Mouse (Mus musculus) MEL (cell line): ENCODE measurements around the gene Bex4. TPM values are rescaled to one million over a fixed set of nuclear protein-coding genes. Genes with fewer than 3 reads are reported as not detected.

Source experiments
- DNase-seq: peaks from one replicate; pipeline ENCODE4 v3.0.0; 2011; ENCODE audit warnings: low read depth, low spot score
- H3K27ac ChIP-seq: 2 replicates; pipeline ENCODE4 v1.5.1; 2012; ENCODE audit warnings: low read depth, mild to moderate bottlenecking, control low read depth, low read length, moderate library complexity; ENCODE audit not compliant: control insufficient read depth
- H3K27me3 ChIP-seq, 2 experiments: fragments of 150-350 bp in 1 of 2; sonication (generic) in 1 of 2; 2 replicates each; pipeline ENCODE4 v1.6.1; 2012; ENCODE audit warnings: low read length in 2 of 2, mild to moderate bottlenecking in 2 of 2, improper control_type of control experiment in 1 of 2, moderate library complexity in 1 of 2; ENCODE audit not compliant: insufficient read depth in 2 of 2, control insufficient read depth in 1 of 2
- H3K36me3 ChIP-seq, 2 experiments: 2 replicates each; pipeline ENCODE4 v1.6.1; 2012 to 2014; ENCODE audit warnings: low read length in 2 of 2, improper control_type of control experiment in 1 of 2, inconsistent platforms in 1 of 2, mild to moderate bottlenecking in 1 of 2; ENCODE audit not compliant: insufficient read depth in 2 of 2, control insufficient read depth in 1 of 2
- H3K4me1 ChIP-seq, 2 experiments: fragments of 150-350 bp in 1 of 2; sonication (generic) in 1 of 2; 2 replicates each; pipeline ENCODE4 v1.6.1; 2012; ENCODE audit warnings: low read length in 2 of 2, improper control_type of control experiment in 1 of 2, mild to moderate bottlenecking in 1 of 2; ENCODE audit not compliant: insufficient read depth in 2 of 2, control insufficient read depth in 1 of 2
- H3K4me3 ChIP-seq, 2 experiments: fragments of 150-350 bp in 1 of 2; sonication (generic) in 1 of 2; 2 replicates each; pipeline ENCODE4 v1.5.1; 2012; ENCODE audit warnings: low read depth in 2 of 2, low read length in 2 of 2, mild to moderate bottlenecking in 2 of 2, moderate library complexity in 2 of 2, control low read depth in 1 of 2, improper control_type of control experiment in 1 of 2; ENCODE audit not compliant: control insufficient read depth in 1 of 2, insufficient read depth in 1 of 2
- H3K79me2 ChIP-seq: 2 replicates; pipeline ENCODE4 v1.6.1; 2012; ENCODE audit warnings: mild to moderate bottlenecking, low read length, moderate library complexity; ENCODE audit not compliant: control insufficient read depth, poor library complexity, insufficient read depth
- H3K9ac ChIP-seq: 2 replicates; pipeline ENCODE4 v1.6.1; 2012; ENCODE audit warnings: low read depth, mild to moderate bottlenecking, control low read depth, low read length, moderate library complexity; ENCODE audit not compliant: control insufficient read depth, poor library complexity, severe bottlenecking
- H3K9me3 ChIP-seq: fragments of 150-350 bp; sonication (generic); replicated peaks from 2 replicates; pipeline ENCODE4 v1.6.1; 2012; ENCODE audit warnings: mild to moderate bottlenecking, low read length, improper control_type of control experiment, moderate library complexity; ENCODE audit not compliant: insufficient read depth
- CHD1 ChIP-seq: IDR thresholded peaks from 2 replicates; pipeline ENCODE4 v1.6.1; 2012; ENCODE audit warnings: low read depth, mild to moderate bottlenecking, inconsistent platforms, low read length, improper control_type of control experiment
- CHD2 ChIP-seq: IDR thresholded peaks from 2 replicates; pipeline ENCODE4 v1.6.1; 2011; ENCODE audit warnings: low read length, improper control_type of control experiment
- CTCF ChIP-seq, 3 experiments: IDR thresholded peaks in 2 of 3; conservative IDR thresholded peaks in 1 of 3; 2 replicates each; pipeline ENCODE4 v1.5.1; 2011 to 2012; ENCODE audit warnings: low read length in 3 of 3, low read depth in 2 of 3, mild to moderate bottlenecking in 2 of 3, improper control_type of control experiment in 1 of 3, inconsistent platforms in 1 of 3, mixed read lengths in 1 of 3, moderate library complexity in 1 of 3; ENCODE audit not compliant: control insufficient read depth in 1 of 3, insufficient read depth in 1 of 3, poor library complexity in 1 of 3, severe bottlenecking in 1 of 3
- EP300 ChIP-seq, 2 experiments: IDR thresholded peaks; 2 replicates each; pipeline ENCODE4 v1.6.1; 2011; ENCODE audit warnings: improper control_type of control experiment in 2 of 2, low read length in 2 of 2, low read depth in 1 of 2, mild to moderate bottlenecking in 1 of 2
- ETS1 ChIP-seq: IDR thresholded peaks from 2 replicates; pipeline ENCODE4 v1.6.1; 2012; ENCODE audit warnings: low read depth, mild to moderate bottlenecking, inconsistent platforms, low read length, improper control_type of control experiment, moderate library complexity
- GABPA ChIP-seq: IDR thresholded peaks from 2 replicates; pipeline ENCODE4 v1.6.1; 2012; ENCODE audit warnings: low read depth, mild to moderate bottlenecking, inconsistent platforms, low read length, improper control_type of control experiment, moderate library complexity
- GATA1 ChIP-seq: IDR thresholded peaks from 2 replicates; pipeline ENCODE4 v1.6.1; 2011; ENCODE audit warnings: low read depth, low read length, improper control_type of control experiment
- JUND ChIP-seq: IDR thresholded peaks from 2 replicates; pipeline ENCODE4 v1.6.1; 2011; ENCODE audit warnings: low read depth, mild to moderate bottlenecking, improper control_type of control experiment, low read length
- KAT2A ChIP-seq: conservative IDR thresholded peaks from 2 replicates; pipeline ENCODE4 v1.6.1; 2012; ENCODE audit warnings: low read depth, low read length, improper control_type of control experiment, inconsistent platforms
- MAFK ChIP-seq: IDR thresholded peaks from 2 replicates; pipeline ENCODE4 v1.6.1; 2011; ENCODE audit warnings: low read depth, mild to moderate bottlenecking, low read length, improper control_type of control experiment, borderline replicate concordance
- MAZ ChIP-seq: IDR thresholded peaks from 2 replicates; pipeline ENCODE4 v1.6.1; 2012; ENCODE audit warnings: low read depth, mild to moderate bottlenecking, inconsistent platforms, low read length, improper control_type of control experiment
- NELFE ChIP-seq: IDR thresholded peaks from 2 replicates; pipeline ENCODE4 v1.6.1; 2011; ENCODE audit warnings: low read depth, low read length, improper control_type of control experiment
- NRF1 ChIP-seq: IDR thresholded peaks from 2 replicates; pipeline ENCODE4 v1.6.1; 2014; ENCODE audit warnings: low read depth, mild to moderate bottlenecking, inconsistent platforms, low read length, improper control_type of control experiment, moderate library complexity; ENCODE audit not compliant: poor library complexity, insufficient read depth, severe bottlenecking
- POLR2AphosphoS5 ChIP-seq: IDR thresholded peaks from 2 replicates; pipeline ENCODE4 v1.6.1; 2012; ENCODE audit warnings: low read depth, borderline replicate concordance, mild to moderate bottlenecking, inconsistent platforms, low read length, moderate library complexity, mixed read lengths
- SIN3A ChIP-seq: IDR thresholded peaks from 2 replicates; pipeline ENCODE4 v1.6.1; 2012; ENCODE audit warnings: low read length, improper control_type of control experiment, inconsistent platforms
- TBP ChIP-seq: IDR thresholded peaks from 2 replicates; pipeline ENCODE4 v1.8.0; 2011; ENCODE audit warnings: low read depth, low read length, improper control_type of control experiment
- TCF12 ChIP-seq: IDR thresholded peaks from 2 replicates; pipeline ENCODE4 v1.6.1; 2014; ENCODE audit warnings: low read depth, mild to moderate bottlenecking, inconsistent platforms, low read length, improper control_type of control experiment, moderate library complexity
- USF2 ChIP-seq, 2 experiments: IDR thresholded peaks; 2 replicates each; pipeline ENCODE4 v1.6.1; 2011 to 2012; ENCODE audit warnings: improper control_type of control experiment in 2 of 2, low read length in 2 of 2, borderline replicate concordance in 1 of 2, inconsistent platforms in 1 of 2, low read depth in 1 of 2, mild to moderate bottlenecking in 1 of 2; ENCODE audit not compliant: insufficient read depth in 1 of 2
- ZC3H11A ChIP-seq: IDR thresholded peaks from 2 replicates; pipeline ENCODE4 v1.6.1; 2012; ENCODE audit warnings: low read depth, mild to moderate bottlenecking, inconsistent platforms, low read length, improper control_type of control experiment
- ZKSCAN1 ChIP-seq: IDR thresholded peaks from 2 replicates; pipeline ENCODE4 v1.6.1; 2012; ENCODE audit warnings: low read depth, mild to moderate bottlenecking, inconsistent platforms, low read length, improper control_type of control experiment, moderate library complexity
- ZNF384 ChIP-seq: IDR thresholded peaks from 2 replicates; pipeline ENCODE4 v1.6.1; 2012; ENCODE audit warnings: low read depth, mild to moderate bottlenecking, inconsistent platforms, low read length, improper control_type of control experiment
- polyA plus RNA-seq, 2 experiments: library from polyadenylated mRNA; stranded (reverse) in 1 of 2; unstranded in 1 of 2; fragments of >175 nt in 1 of 2; fragments of >200 nt in 1 of 2; gene quantifications; 2 replicates each; pipeline versions ENCODE4 v1.2.1 to v1.2.4; 2012; ENCODE audit warnings: low replicate concordance in 2 of 2, low read depth in 1 of 2; ENCODE audit not compliant: insufficient read length in 2 of 2, insufficient read depth in 1 of 2, missing spikeins in 1 of 2
- total RNA-seq: library from RNA; depleted of rRNA; stranded (reverse); fragments of 300-350 nt; gene quantifications from 2 replicates; pipeline ENCODE4 v1.2.3, GENCODE M21; 2012

The Bex4 gene
- total and polyA plus RNA-seq, 3 experiments: 219 to 412 TPM; not detected in 1

DNA sequence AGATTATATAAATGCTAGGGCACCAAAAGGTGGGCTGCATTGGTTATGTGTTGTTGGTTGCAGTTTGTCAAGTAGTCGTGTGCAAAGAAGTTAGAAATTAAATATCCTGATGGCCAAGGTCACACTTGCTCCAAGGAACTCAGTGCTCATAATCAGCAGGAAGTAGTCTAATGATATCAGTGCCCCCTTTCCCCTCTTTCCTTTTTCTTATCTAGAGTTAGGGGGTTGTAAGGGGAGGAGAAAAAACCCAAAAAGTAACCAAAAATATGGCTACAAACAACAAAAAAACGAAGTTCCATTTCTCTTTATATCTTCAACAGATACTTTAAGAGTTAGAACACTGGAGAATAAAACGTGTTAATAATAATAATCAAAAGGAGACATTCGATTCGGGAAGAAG lies 2.6 kb downstream of the Bex4 start:
- TF ChIP-seq EP300 (IDR thresholded peaks at IDR 0.05; ENCODE audit: low read depth in 1 of 2, low read length in 2 of 2): peak; percentile 70 to 71; a peak in 3 of 4 replicates
- TF ChIP-seq CHD1: no peak
- TF ChIP-seq GATA1: peak; percentile 77
- TF ChIP-seq ETS1: peak; percentile 39; the same call in 1 of the 2 replicates
- peak; percentile 30; the same call in 1 of the 2 replicates for TF ChIP-seq ZNF384
- no peak for TF ChIP-seq POLR2AphosphoS5
- TF ChIP-seq TCF12: peak; percentile 47; the same call in 1 of the 2 replicates
- no peak for TF ChIP-seq ZC3H11A
- TF ChIP-seq USF2 (IDR thresholded peaks at IDR 0.05; ENCODE audit: borderline replicate concordance in 1 of 2, insufficient read depth in 1 of 2, low read depth in 1 of 2, low read length in 2 of 2): no peak
- TF ChIP-seq CTCF (IDR thresholded peaks at IDR 0.05 in 2 of 3, conservative IDR thresholded peaks at IDR 0.05 in 1 of 3; ENCODE audit: control insufficient read depth in 1 of 3, insufficient read depth in 1 of 3, low read depth in 2 of 3, low read length in 3 of 3, poor library complexity in 1 of 3, severe bottlenecking in 1 of 3): no peak
- Histone ChIP-seq H3K9me3 (no peaks in the 10 kb centered on the region), H3K27ac (peak overlapping the region; percentile 59), H3K36me3 (peaks cover 2 to 32% of the 10 kb centered on the region in 2 experiments; a peak in 3 of 4 replicates), H3K79me2 (peaks cover 3% of the 10 kb centered on the region), H3K4me3 (peak overlapping the region in 1 of 2 experiments; percentile 34; a peak in 1 of 4 replicates), H3K9ac (no peak overlapping the region), H3K4me1 (peaks cover 14 to 20% of the 10 kb centered on the region in 2 experiments), H3K27me3 (no peaks in the 10 kb centered on the region; a peak in 1 of 4 replicates)
- DNase-seq: peak; percentile 30

DNA sequence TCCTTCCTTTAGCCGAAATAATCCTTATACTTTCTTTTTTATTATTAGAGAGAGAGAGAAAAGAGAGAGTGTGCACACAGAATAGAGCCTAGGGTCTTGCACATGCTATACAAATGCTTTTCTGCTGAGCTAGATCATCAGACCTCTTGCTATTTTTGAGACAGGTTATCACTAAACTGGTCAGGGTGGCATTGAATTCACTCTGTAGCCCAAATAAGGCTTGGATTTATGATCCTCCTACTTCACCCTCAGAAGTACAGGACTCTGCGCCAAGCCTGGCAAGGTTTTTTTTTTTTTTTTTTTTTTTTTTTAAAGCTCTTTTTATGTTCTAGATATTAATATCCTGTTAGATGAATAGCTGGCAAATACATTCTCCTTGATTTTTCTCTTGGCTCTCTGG lies 4.9 kb downstream of the Bex4 start:
- TF ChIP-seq SIN3A (no peak), JUND (no peak), MAFK (no peak), CHD1 (no peak), CHD2 (no peak), NRF1 (no peak), ZKSCAN1 (no peak), ETS1 (no peak), GABPA (no peak), KAT2A (no peak), MAZ (no peak), ZNF384 (no peak), TBP (no peak), NELFE (no peak), USF2 (IDR thresholded peaks at IDR 0.05; ENCODE audit: borderline replicate concordance in 1 of 2, insufficient read depth in 1 of 2, low read depth in 1 of 2, low read length in 2 of 2) (no peak)
- TF ChIP-seq, all 39 proteins: peak for 0
- H3K4me1 ChIP-seq: peaks cover 7 to 8% of the 10 kb centered on the region in 2 experiments; a peak in 3 of 4 replicates
- no peak overlapping the region for H3K27ac ChIP-seq
- no peaks in the 10 kb centered on the region for H3K9me3 ChIP-seq
- H3K79me2 ChIP-seq: peaks cover 3% of the 10 kb centered on the region
- no peak for DNase-seq
- H3K36me3 ChIP-seq: peaks cover 2 to 16% of the 10 kb centered on the region in 2 experiments; a peak in 3 of 4 replicates
- H3K4me3 ChIP-seq: no peak overlapping the region
- H3K9ac ChIP-seq: no peak overlapping the region
- H3K27me3 ChIP-seq: no peaks in the 10 kb centered on the region; a peak in 2 of 4 replicates
